Comparison of ENCODE assay signal across 12 mouse cellular contexts in genomic region chr11:116589020-116589531, GRCm38 (mm10). TPM values are rescaled to one million over a fixed set of nuclear protein-coding genes. Genes with fewer than 3 reads are reported as not detected.
DNase-seq lines count a peak whose midpoint lies in the region; ATAC-seq and TF ChIP-seq lines count a peak whose summit lies in the region.
"Had no signal": no experiment of that assay in that cellular context is flagged by ENCODE, and none has a peak within 500 bp of the region (broad histone marks: within the 10 kb centered on the region; RNA-seq: fewer than 3 reads in every experiment).

No protein-coding gene starts in this region.

- H3K27me3 ChIP-seq in liver, embryonic 11.5 days (replicated peaks; ENCODE audit: control insufficient read depth, insufficient read depth, low read length) = peaks cover 10% of the 10 kb centered on the region
- no peaks in the 10 kb centered on the region for H3K27me3 ChIP-seq in liver, postnatal 0 days (ENCODE audit: insufficient read depth, low read length)
- 0 out of 2 replicates have a peak, but pooled peaks cover 6% of the 10 kb centered on the region for H3K27me3 ChIP-seq in embryonic facial prominence, embryonic 15.5 days
- no peaks in the 10 kb centered on the region for H3K27me3 ChIP-seq in hindbrain, postnatal 0 days (ENCODE audit: insufficient read depth, low read length)

- no peak for ATAC-seq in liver, embryonic 11.5 days (replicated peaks; ENCODE audit: low FRiP score)
- no peak for ATAC-seq in liver, postnatal 0 days
- ATAC-seq in embryonic facial prominence, embryonic 15.5 days (ENCODE audit: insufficient number of reproducible peaks, low FRiP score, low TSS enrichment, low read depth) = peak; percentile 39
- ATAC-seq in hindbrain, postnatal 0 days = 0 out of 2 replicates have a peak, but pooled peaks have one; percentile 3

- no peak overlapping the region for H3K4me3 ChIP-seq in liver, embryonic 11.5 days (ENCODE audit: low read depth, low read length)
- H3K4me3 ChIP-seq in liver, postnatal 0 days (ENCODE audit: low read depth, low read length) = no peak overlapping the region
- H3K4me3 ChIP-seq in embryonic facial prominence, embryonic 15.5 days (replicated peaks) = no peak overlapping the region
- no peak overlapping the region for H3K4me3 ChIP-seq in hindbrain, postnatal 0 days (ENCODE audit: low read length)
- H3K4me3 ChIP-seq: heart, embryonic 10.5 days; kidney, embryonic 15.5 days; megakaryocyte, embryonic 14.5 days had no signal

- peaks cover 11% of the 10 kb centered on the region for H3K4me1 ChIP-seq in liver, embryonic 11.5 days (replicated peaks; ENCODE audit: control insufficient read depth, insufficient read depth, low read length)
- peaks cover 10% of the 10 kb centered on the region for H3K4me1 ChIP-seq in liver, postnatal 0 days (ENCODE audit: insufficient read depth)
- H3K4me1 ChIP-seq in embryonic facial prominence, embryonic 15.5 days = peaks cover 23% of the 10 kb centered on the region; the same call in 1 of the 2 replicates
- peaks cover 7% of the 10 kb centered on the region; the same call in 1 of the 2 replicates for H3K4me1 ChIP-seq in hindbrain, postnatal 0 days (ENCODE audit: insufficient read depth, low read length)

- 35% methylated on average over 14 of the region's 14 CpGs for WGBS in liver, embryonic 11.5 days
- WGBS in liver, postnatal 0 days (ENCODE audit: insufficient replicate concordance) = 34% methylated on average over 14 of the region's 14 CpGs
- WGBS in embryonic facial prominence, embryonic 15.5 days = 16% methylated on average over 14 of the region's 14 CpGs
- 16% methylated on average over 14 of the region's 14 CpGs for WGBS in hindbrain, postnatal 0 days

- no peak for TF ChIP-seq CTCF in liver, postnatal 0 days (IDR thresholded peaks at IDR 0.05; ENCODE audit: low read depth)
- TF ChIP-seq CTCF in hindbrain, postnatal 0 days (IDR thresholded peaks at IDR 0.05; ENCODE audit: low read depth) = no peak

- no peak for DNase-seq in liver, embryonic 11.5 days (ENCODE audit: low spot score)
- no peak for DNase-seq in liver, postnatal 0 days
- DNase-seq in hindbrain, postnatal 0 days (ENCODE audit: low spot score) = peak; percentile 36
- peak; percentile 53 for DNase-seq in retina, embryonic 14.5 days (ENCODE audit: low spot score)
- DNase-seq in kidney, adult 11 months = no peak
- no peak for DNase-seq in lung, postnatal 25 days (ENCODE audit: low spot score)
- DNase-seq: cerebellum, postnatal 25 days had no signal

- no peak overlapping the region for H3K27ac ChIP-seq in liver, embryonic 11.5 days (ENCODE audit: low read depth, low read length)
- H3K27ac ChIP-seq in liver, postnatal 0 days (ENCODE audit: low read depth) = no peak overlapping the region
- no peak overlapping the region for H3K27ac ChIP-seq in embryonic facial prominence, embryonic 15.5 days (replicated peaks)
- H3K27ac ChIP-seq in hindbrain, postnatal 0 days = no peak overlapping the region
- H3K27ac ChIP-seq: heart, embryonic 10.5 days; kidney, embryonic 15.5 days had no signal

- H3K9ac ChIP-seq in liver, embryonic 11.5 days (ENCODE audit: low read depth, low read length) = peak overlapping the region; percentile 5; the same call in 1 of the 2 replicates
- H3K9ac ChIP-seq in liver, postnatal 0 days (replicated peaks) = no peak overlapping the region
- H3K9ac ChIP-seq in embryonic facial prominence, embryonic 15.5 days = no peak overlapping the region
- H3K9ac ChIP-seq in hindbrain, postnatal 0 days (replicated peaks; ENCODE audit: low read length) = no peak overlapping the region
- H3K9ac ChIP-seq: kidney, embryonic 15.5 days had no signal

- no peaks in the 10 kb centered on the region for H3K36me3 ChIP-seq in liver, embryonic 11.5 days (ENCODE audit: control insufficient read depth, insufficient read depth, low read length)
- H3K36me3 ChIP-seq in liver, postnatal 0 days (replicated peaks; ENCODE audit: insufficient read depth, low read length) = no peaks in the 10 kb centered on the region
- H3K36me3 ChIP-seq in embryonic facial prominence, embryonic 15.5 days = no peaks in the 10 kb centered on the region
- no peaks in the 10 kb centered on the region for H3K36me3 ChIP-seq in hindbrain, postnatal 0 days (ENCODE audit: insufficient read depth, low read length)
- H3K36me3 ChIP-seq: heart, embryonic 10.5 days; kidney, embryonic 15.5 days had no signal

- no peak for TF ChIP-seq EP300 in liver, postnatal 0 days (IDR thresholded peaks at IDR 0.05; ENCODE audit: low read depth)

- no peaks in the 10 kb centered on the region for H3K9me3 ChIP-seq in liver, embryonic 11.5 days (ENCODE audit: control insufficient read depth, low read length)
- no peaks in the 10 kb centered on the region for H3K9me3 ChIP-seq in liver, postnatal 0 days (ENCODE audit: low read length)
- H3K9me3 ChIP-seq in embryonic facial prominence, embryonic 15.5 days (replicated peaks) = no peaks in the 10 kb centered on the region
- no peaks in the 10 kb centered on the region for H3K9me3 ChIP-seq in hindbrain, postnatal 0 days (ENCODE audit: low read length)
- H3K9me3 ChIP-seq: heart, embryonic 10.5 days; kidney, embryonic 15.5 days; megakaryocyte, embryonic 14.5 days had no signal

- H3K4me2 ChIP-seq in liver, embryonic 11.5 days = no peak overlapping the region
- H3K4me2 ChIP-seq in liver, postnatal 0 days (ENCODE audit: low read depth, low read length) = no peak overlapping the region
- no peak overlapping the region for H3K4me2 ChIP-seq in embryonic facial prominence, embryonic 15.5 days (replicated peaks)
- H3K4me2 ChIP-seq in hindbrain, postnatal 0 days (ENCODE audit: low read depth, low read length) = no peak overlapping the region; the same call in 1 of the 2 replicates
- H3K4me2 ChIP-seq: kidney, embryonic 15.5 days had no signal

RNA-seq across cellular contexts. Expression of gene Aanat, which starts 2.8 kb away (rescaled TPM):
- polyA plus RNA-seq in liver, embryonic 11.5 days (2014; fragmentation: Nextera tagmentation; extraction: Ambion mirVana) = not detected in 2 replicates
- not detected in 2 replicates for polyA plus RNA-seq in liver, postnatal 0 days (2015; fragmentation: Nextera tagmentation; extraction: Ambion mirVana)
- not detected in 2 replicates for polyA plus RNA-seq in embryonic facial prominence, embryonic 15.5 days (2015; fragmentation: Nextera tagmentation; extraction: Ambion mirVana)
- 0.68 TPM in 1 of 2 replicates, not detected in the other for total RNA-seq in hindbrain, postnatal 0 days (2014; rRNA removed)
- polyA plus RNA-seq in hindbrain, postnatal 0 days (2015; fragmentation: Nextera tagmentation; extraction: Ambion mirVana) = 0.46 and 0.81 TPM in 2 replicates
- total RNA-seq: liver, adult 2 months had no signal
- polyA plus RNA-seq: heart, embryonic 10.5 days; kidney, embryonic 15.5 days; liver, adult 2 months had no signal

RNA-seq across cellular contexts. Expression of gene Ube2o, which starts 7.8 kb away (rescaled TPM):
- polyA plus RNA-seq in liver, embryonic 11.5 days (2014; fragmentation: Nextera tagmentation; extraction: Ambion mirVana) = 13.5 and 13.9 TPM in 2 replicates
- 15.2 and 16.3 TPM in 2 replicates for polyA plus RNA-seq in liver, postnatal 0 days (2015; fragmentation: Nextera tagmentation; extraction: Ambion mirVana)
- 14.2 and 14.6 TPM in 2 replicates for polyA plus RNA-seq in embryonic facial prominence, embryonic 15.5 days (2015; fragmentation: Nextera tagmentation; extraction: Ambion mirVana)
- 101 and 112 TPM in 2 replicates for total RNA-seq in hindbrain, postnatal 0 days (2014; rRNA removed)
- 31.3 and 31.9 TPM in 2 replicates for polyA plus RNA-seq in hindbrain, postnatal 0 days (2015; fragmentation: Nextera tagmentation; extraction: Ambion mirVana)

RNA-seq across cellular contexts. Expression of gene Rhbdf2, which starts 37.7 kb away (rescaled TPM):
- 9.9 and 10.6 TPM in 2 replicates for polyA plus RNA-seq in liver, embryonic 11.5 days (2014; fragmentation: Nextera tagmentation; extraction: Ambion mirVana)
- 4.9 and 6.2 TPM in 2 replicates for polyA plus RNA-seq in liver, postnatal 0 days (2015; fragmentation: Nextera tagmentation; extraction: Ambion mirVana)
- 8.3 and 8.8 TPM in 2 replicates for polyA plus RNA-seq in embryonic facial prominence, embryonic 15.5 days (2015; fragmentation: Nextera tagmentation; extraction: Ambion mirVana)
- 3.8 and 4.0 TPM in 2 replicates for total RNA-seq in hindbrain, postnatal 0 days (2014; rRNA removed)
- 1.1 and 1.6 TPM in 2 replicates for polyA plus RNA-seq in hindbrain, postnatal 0 days (2015; fragmentation: Nextera tagmentation; extraction: Ambion mirVana)

RNA-seq across cellular contexts. Expression of gene Sphk1, which starts 58.4 kb away (rescaled TPM):
- polyA plus RNA-seq in liver, embryonic 11.5 days (2014; fragmentation: Nextera tagmentation; extraction: Ambion mirVana) = 39.0 and 44.1 TPM in 2 replicates
- 15.5 and 17.4 TPM in 2 replicates for polyA plus RNA-seq in liver, postnatal 0 days (2015; fragmentation: Nextera tagmentation; extraction: Ambion mirVana)
- 12.3 and 12.5 TPM in 2 replicates for polyA plus RNA-seq in embryonic facial prominence, embryonic 15.5 days (2015; fragmentation: Nextera tagmentation; extraction: Ambion mirVana)
- 25.5 and 29.7 TPM in 2 replicates for total RNA-seq in hindbrain, postnatal 0 days (2014; rRNA removed)
- 17.9 and 20.4 TPM in 2 replicates for polyA plus RNA-seq in hindbrain, postnatal 0 days (2015; fragmentation: Nextera tagmentation; extraction: Ambion mirVana)

Comparison
In these comparisons a context has a peak if more than half of its experiments do, and no peak if none do; other contexts are left out.
1. ATAC-seq: peak in embryonic facial prominence, embryonic 15.5 days (single experiment) and hindbrain, postnatal 0 days (single experiment); none in liver, embryonic 11.5 days (single experiment) and liver, postnatal 0 days (single experiment).
2. DNase-seq: peak in hindbrain, postnatal 0 days (single experiment) and retina, embryonic 14.5 days (single experiment); none in liver, embryonic 11.5 days (single experiment), liver, postnatal 0 days (single experiment), kidney, adult 11 months (single experiment) and lung, postnatal 25 days (single experiment).